In the genomic region with DNA sequence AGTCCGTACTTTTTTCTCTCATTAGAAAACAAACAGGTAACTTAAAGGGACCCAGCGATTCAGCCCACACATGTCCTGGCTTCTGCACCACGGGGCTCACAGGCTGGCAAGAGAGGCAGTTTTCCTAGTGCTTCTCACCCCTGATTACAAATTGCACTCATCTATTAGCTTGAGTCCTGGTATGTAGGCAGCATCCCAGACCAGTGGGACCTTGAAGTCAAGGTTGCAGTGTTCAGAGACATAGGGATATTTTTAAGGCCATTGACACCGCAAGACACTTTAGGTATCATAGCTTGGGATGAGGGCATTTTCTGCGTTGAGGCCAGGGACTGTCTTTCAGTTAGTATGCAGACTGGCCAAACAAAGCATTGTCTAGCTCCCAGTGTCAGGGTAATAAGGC, we compare ENCODE assay signal across 30 mouse cellular contexts.
"Had no signal": no experiment of that assay in that cellular context is flagged by ENCODE, and none has a peak within 500 bp of the region (broad histone marks: within the 10 kb centered on the region; RNA-seq: fewer than 3 reads in every experiment).

No protein-coding gene starts in this region.

- H3K9me3 ChIP-seq: heart, embryonic 12.5 days; heart, embryonic 13.5 days; heart, embryonic 15.5 days; hindbrain, embryonic 10.5 days; hindbrain, embryonic 12.5 days; hindbrain, embryonic 13.5 days; hindbrain, embryonic 15.5 days; intestine, embryonic 15.5 days; kidney, embryonic 15.5 days had no signal

- DNase-seq: heart, postnatal 10 days; heart, postnatal 14 days; heart, postnatal 36 days; heart, postnatal 4 days; kidney, adult 11 months; kidney, adult 18-20 months; kidney, adult 2 months; kidney, adult 8-10 months; kidney, adult 9 months; kidney, postnatal 10 days; kidney, postnatal 14 days; kidney, postnatal 25 days; kidney, postnatal 36 days; kidney, postnatal 4 days; layer of hippocampus, adult 9-11 months; layer of hippocampus, postnatal 36 days had no signal

- H3K27ac ChIP-seq: heart, embryonic 13.5 days; heart, embryonic 15.5 days; hindbrain, embryonic 10.5 days; hindbrain, embryonic 12.5 days; hindbrain, embryonic 13.5 days; hindbrain, embryonic 14.5 days; hindbrain, embryonic 15.5 days; hindbrain, postnatal 0 days; intestine, embryonic 15.5 days; kidney, embryonic 15.5 days; kidney, postnatal 0 days; layer of hippocampus, adult 2 months; left cerebral cortex, adult 2 months had no signal

- H3K36me3 ChIP-seq: heart, embryonic 12.5 days; heart, embryonic 13.5 days; heart, embryonic 15.5 days had no signal

- H3K27me3 ChIP-seq: heart, embryonic 12.5 days; heart, embryonic 13.5 days; heart, embryonic 15.5 days; hindbrain, embryonic 12.5 days; hindbrain, embryonic 13.5 days; hindbrain, embryonic 15.5 days; intestine, embryonic 15.5 days; kidney, embryonic 15.5 days had no signal

- H3K4me1 ChIP-seq: heart, embryonic 12.5 days; heart, embryonic 13.5 days; heart, embryonic 15.5 days; hindbrain, embryonic 10.5 days; hindbrain, embryonic 12.5 days; hindbrain, embryonic 13.5 days; hindbrain, embryonic 15.5 days; intestine, embryonic 15.5 days had no signal

- H3K4me3 ChIP-seq: heart, embryonic 12.5 days; heart, embryonic 13.5 days; heart, embryonic 15.5 days; hindbrain, embryonic 10.5 days; hindbrain, embryonic 12.5 days; hindbrain, embryonic 13.5 days; hindbrain, embryonic 15.5 days; intestine, embryonic 15.5 days; kidney, embryonic 15.5 days; layer of hippocampus, adult 2 months; left cerebral cortex, adult 2 months had no signal
